Mouse (Mus musculus) liver, postnatal 0 days (tissue): ENCODE data around the gene Map4k5.

Experiments
- CTCF ChIP-seq: sonication (generic); IDR thresholded peaks from 2 replicates; pipeline ENCODE4 v1.5.1; 2016; ENCODE audit warnings: antibody characterized with exemption, low read depth
- EP300 ChIP-seq: IDR thresholded peaks from 2 replicates; pipeline ENCODE4 v1.6.1; 2016; ENCODE audit warnings: antibody characterized with exemption, low read depth, mild to moderate bottlenecking

GRCm38 (mm10) chr12:69884053-69884452 is 8.9 kb downstream of the Map4k5 start:
- no peak for TF ChIP-seq CTCF
- TF ChIP-seq EP300 = no peak
